Mouse (Mus musculus): ENCODE results near the gene Cdh4. TPM values are rescaled to one million over a fixed set of nuclear protein-coding genes. Genes with fewer than 3 reads are reported as not detected.

Gene Cdh4
- total and polyA plus RNA-seq, 2 experiments from 2014 or later = 58.9 to 84.0 TPM

DNA sequence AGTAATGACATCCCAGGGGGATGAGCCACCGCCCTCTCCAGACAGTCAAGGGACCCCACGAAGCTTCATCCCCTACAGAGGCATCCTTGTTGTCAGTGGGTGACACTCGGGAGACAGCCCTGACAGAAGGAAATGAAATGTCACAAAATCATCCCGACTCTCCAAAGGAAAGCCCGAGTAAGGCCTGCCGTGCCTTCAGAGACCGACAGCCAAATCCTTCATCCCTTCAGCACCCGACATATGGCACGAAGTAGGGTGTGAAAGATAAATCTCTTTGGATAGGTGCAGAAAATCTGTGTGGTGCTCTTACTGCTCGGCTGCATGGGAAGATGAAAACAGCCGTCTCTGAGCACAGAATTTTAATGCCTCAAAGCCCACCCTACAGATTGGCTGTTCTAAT lies 312.5 kb downstream of the Cdh4 start:
- H3K4me3 ChIP-seq (ENCODE audit: low read depth, low read length) = no peak overlapping the region
- DNase-seq (peak; percentile 55), ATAC-seq (peak; percentile 59)
- H3K36me3 ChIP-seq (ENCODE audit: insufficient read depth) = no peaks in the 10 kb centered on the region
- no peak for TF ChIP-seq CTCF (IDR thresholded peaks at IDR 0.05; ENCODE audit: low read depth)
- H3K4me2 ChIP-seq (ENCODE audit: low read depth) = no peak overlapping the region
- H3K27me3 ChIP-seq (ENCODE audit: insufficient read depth, low read length) = no peaks in the 10 kb centered on the region
- no peak overlapping the region for H3K27ac ChIP-seq (ENCODE audit: low read depth, low read length)
- H3K4me1 ChIP-seq (ENCODE audit: insufficient read depth) = peaks cover 7% of the 10 kb centered on the region; the same call in 1 of the 2 replicates
- whole genome bisulfite sequencing = 46% methylated on average over 11 of the region's 11 CpGs
- no peak overlapping the region for H3K9ac ChIP-seq
- H3K9me3 ChIP-seq (ENCODE audit: low read length) = no peaks in the 10 kb centered on the region

DNA sequence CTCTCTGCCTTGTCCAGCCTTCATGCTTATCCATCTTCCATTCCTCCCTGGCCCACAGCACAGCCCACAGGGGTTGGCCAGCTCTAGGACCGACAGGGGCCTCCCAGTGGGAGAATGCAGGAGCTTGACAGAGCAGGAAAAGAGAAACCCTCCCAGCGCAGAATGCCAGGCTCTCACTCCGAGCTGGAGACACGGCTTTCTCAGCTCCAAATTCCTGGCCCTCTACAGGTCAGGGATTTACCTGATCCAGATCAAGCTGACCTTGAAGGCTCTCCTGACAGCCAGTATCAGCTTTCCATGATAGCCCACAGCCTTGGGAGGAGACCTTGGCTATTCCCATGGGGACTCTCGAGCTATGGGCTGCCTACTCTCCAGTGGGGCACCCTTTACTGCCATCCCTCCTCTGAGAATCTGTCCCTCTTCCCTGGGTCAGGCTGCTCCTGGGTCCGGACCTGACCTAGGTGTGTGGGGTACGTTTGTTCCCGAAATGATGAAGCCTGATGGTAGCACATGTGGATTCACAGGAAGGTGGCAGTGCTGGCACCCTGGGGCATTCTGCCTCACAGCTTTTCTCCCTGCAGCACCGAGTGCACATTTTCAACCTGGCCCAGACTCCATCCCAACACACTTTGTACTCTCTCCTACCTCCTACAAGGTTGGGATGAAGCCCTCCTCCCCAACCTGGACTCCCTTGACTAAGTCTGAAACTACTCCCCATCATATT lies 319.6 kb downstream of the Cdh4 start:
- Histone ChIP-seq H3K4me3 (ENCODE audit: low read depth, low read length) (no peak overlapping the region), H3K4me1 (ENCODE audit: insufficient read depth) (peaks cover 10% of the 10 kb centered on the region; the same call in 1 of the 2 replicates), H3K36me3 (ENCODE audit: insufficient read depth) (no peaks in the 10 kb centered on the region), H3K9me3 (ENCODE audit: low read length) (no peaks in the 10 kb centered on the region), H3K27me3 (ENCODE audit: insufficient read depth, low read length) (no peaks in the 10 kb centered on the region), H3K4me2 (ENCODE audit: low read depth) (no peak overlapping the region), H3K27ac (ENCODE audit: low read depth, low read length) (no peak overlapping the region), H3K9ac (no peak overlapping the region)
- WGBS = 54% methylated on average over 9 of the region's 9 CpGs
- no peak for DNase-seq
- no peak for TF ChIP-seq CTCF (IDR thresholded peaks at IDR 0.05; ENCODE audit: low read depth)
- no peak for ATAC-seq

DNA sequence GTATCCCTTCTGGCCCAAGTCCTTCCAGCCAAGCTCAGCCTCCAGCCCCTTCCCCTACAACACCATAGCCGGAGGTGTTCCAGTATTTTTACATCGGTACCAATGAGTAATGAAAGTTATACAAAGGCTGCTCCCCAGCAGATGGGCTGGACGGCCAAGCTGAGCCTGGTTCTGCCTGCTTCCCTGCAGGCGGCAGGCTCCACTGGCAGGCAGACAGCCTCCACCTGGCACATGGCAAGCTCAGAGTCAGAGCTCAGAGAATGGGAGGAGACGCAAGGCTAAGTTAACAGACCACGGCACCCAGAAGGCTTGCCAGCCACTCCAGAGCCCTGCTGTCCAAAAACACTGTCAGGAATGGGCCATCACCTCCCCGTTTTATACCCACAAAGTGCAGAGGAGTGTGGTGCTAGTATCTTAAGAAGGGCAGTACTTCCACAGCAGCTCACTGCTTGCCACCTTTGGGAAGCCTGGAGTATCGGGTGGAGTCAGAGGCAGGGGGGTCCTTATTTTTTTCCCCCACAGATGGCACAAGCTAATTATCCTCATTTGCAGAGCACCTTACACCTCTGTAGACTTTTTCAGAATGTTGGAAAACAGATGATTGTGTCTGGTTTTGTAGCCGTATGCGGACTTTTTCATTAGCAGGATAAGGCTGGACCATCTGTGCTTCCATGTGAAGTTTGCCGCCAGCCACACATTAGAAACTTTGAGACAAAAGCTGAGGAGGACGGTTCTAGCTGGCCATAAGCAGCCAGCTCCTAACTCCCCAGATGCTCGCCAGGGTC lies 320.5 kb downstream of the Cdh4 start:
- no peaks in the 10 kb centered on the region for H3K9me3 ChIP-seq (ENCODE audit: low read length)
- no peaks in the 10 kb centered on the region for H3K27me3 ChIP-seq (ENCODE audit: insufficient read depth, low read length)
- peak; percentile 32; the same call in 1 of the 2 replicates for TF ChIP-seq CTCF (IDR thresholded peaks at IDR 0.05; ENCODE audit: low read depth)
- H3K9ac ChIP-seq = no peak overlapping the region
- peaks cover 15% of the 10 kb centered on the region; the same call in 1 of the 2 replicates for H3K4me1 ChIP-seq (ENCODE audit: insufficient read depth)
- DNase-seq (peak; percentile 72), ATAC-seq (peak; percentile 67)
- no peaks in the 10 kb centered on the region for H3K36me3 ChIP-seq (ENCODE audit: insufficient read depth)
- 0 out of 2 replicates have a peak overlapping the region, but pooled peaks have one; percentile 0 for H3K4me2 ChIP-seq (ENCODE audit: low read depth)
- 0 out of 2 replicates have a peak overlapping the region, but pooled peaks have one; percentile 40 for H3K27ac ChIP-seq (ENCODE audit: low read depth, low read length)
- H3K4me3 ChIP-seq (ENCODE audit: low read depth, low read length) = no peak overlapping the region
- 33% methylated on average over 13 of the region's 13 CpGs for WGBS

DNA sequence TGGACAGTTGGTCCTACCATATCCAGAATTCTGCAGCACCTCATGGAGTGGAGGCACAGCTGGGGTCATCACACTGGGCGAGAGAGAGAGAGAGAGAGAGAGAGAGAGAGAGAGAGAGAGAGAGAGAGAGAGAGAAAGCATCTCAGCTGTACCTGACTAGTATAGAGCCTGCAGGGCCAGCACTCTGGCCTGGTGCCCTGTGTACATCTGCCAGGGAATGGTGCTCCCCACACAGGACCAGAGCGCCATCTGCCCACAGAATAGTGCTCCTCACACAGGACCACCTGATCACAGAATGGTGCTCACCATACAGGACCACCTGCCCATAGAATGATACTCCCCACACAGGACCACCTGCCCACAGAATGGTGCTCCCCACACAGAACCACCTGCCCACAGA lies 322.2 kb downstream of the Cdh4 start:
- ATAC-seq (no peak), DNase-seq (no peak)
- H3K4me2 ChIP-seq (ENCODE audit: low read depth) = no peak overlapping the region
- H3K4me3 ChIP-seq (ENCODE audit: low read depth, low read length) = no peak overlapping the region
- H3K4me1 ChIP-seq (ENCODE audit: insufficient read depth) = peaks cover 20% of the 10 kb centered on the region; the same call in 1 of the 2 replicates
- TF ChIP-seq CTCF (IDR thresholded peaks at IDR 0.05; ENCODE audit: low read depth) = no peak
- no peaks in the 10 kb centered on the region for H3K27me3 ChIP-seq (ENCODE audit: insufficient read depth, low read length)
- WGBS = 88% methylated on average over 2 of the region's 2 CpGs
- no peaks in the 10 kb centered on the region for H3K36me3 ChIP-seq (ENCODE audit: insufficient read depth)
- no peaks in the 10 kb centered on the region for H3K9me3 ChIP-seq (ENCODE audit: low read length)
- H3K9ac ChIP-seq = no peak overlapping the region
- no peak overlapping the region for H3K27ac ChIP-seq (ENCODE audit: low read depth, low read length)

DNA sequence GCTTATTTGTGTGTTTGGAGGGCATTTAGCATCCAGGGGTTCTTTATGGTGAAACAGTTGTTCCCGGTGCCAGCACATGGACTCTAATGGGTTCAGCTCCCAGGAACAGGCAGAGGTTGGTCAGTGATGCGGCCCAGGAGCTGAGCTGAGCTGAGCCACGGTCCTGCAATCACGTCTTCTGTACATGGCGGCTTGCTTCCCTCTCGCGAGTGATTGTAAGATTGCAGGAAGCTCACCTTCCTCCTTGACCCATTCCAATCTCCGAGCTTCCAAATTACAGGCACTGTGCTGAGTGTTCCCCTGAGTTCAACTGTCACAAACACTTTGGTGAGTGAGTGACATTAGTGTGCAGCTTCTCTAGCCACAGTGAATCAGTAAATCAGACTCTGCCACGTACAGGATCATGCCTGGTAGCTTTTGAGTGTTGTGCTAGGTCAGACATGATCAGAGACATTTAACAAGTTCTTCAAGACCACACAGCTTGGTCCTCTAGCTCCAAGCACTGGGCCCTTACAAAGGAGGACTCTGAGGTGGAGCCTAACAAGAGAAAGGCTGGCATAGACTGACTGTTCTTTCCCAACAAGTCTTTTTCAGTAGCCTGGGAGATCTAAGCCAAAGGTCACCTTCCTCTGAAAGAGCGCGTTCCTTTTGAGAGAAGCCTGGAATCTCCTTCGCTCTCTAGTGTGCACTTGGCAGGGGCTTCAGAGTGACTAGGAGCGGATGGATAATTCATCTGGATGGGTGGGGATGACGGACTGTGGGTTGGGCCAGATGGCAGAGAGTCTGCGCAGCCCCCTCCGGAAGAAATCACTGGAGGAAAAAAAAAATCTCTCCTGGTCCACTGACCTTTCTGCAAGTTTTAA lies 324.7 kb downstream of the Cdh4 start:
- no peaks in the 10 kb centered on the region for H3K36me3 ChIP-seq (ENCODE audit: insufficient read depth)
- TF ChIP-seq CTCF (IDR thresholded peaks at IDR 0.05; ENCODE audit: low read depth) = peak; percentile 35
- DNase-seq (no peak), ATAC-seq (peak; percentile 34)
- 24% methylated on average over 16 of the region's 16 CpGs for WGBS
- H3K4me3 ChIP-seq (ENCODE audit: low read depth, low read length) = no peak overlapping the region
- no peak overlapping the region for H3K4me2 ChIP-seq (ENCODE audit: low read depth)
- no peaks in the 10 kb centered on the region for H3K9me3 ChIP-seq (ENCODE audit: low read length)
- H3K27me3 ChIP-seq (ENCODE audit: insufficient read depth, low read length) = no peaks in the 10 kb centered on the region
- H3K9ac ChIP-seq = no peak overlapping the region
- peaks cover 21% of the 10 kb centered on the region; the same call in 1 of the 2 replicates for H3K4me1 ChIP-seq (ENCODE audit: insufficient read depth)
- no peak overlapping the region for H3K27ac ChIP-seq (ENCODE audit: low read depth, low read length)

DNA sequence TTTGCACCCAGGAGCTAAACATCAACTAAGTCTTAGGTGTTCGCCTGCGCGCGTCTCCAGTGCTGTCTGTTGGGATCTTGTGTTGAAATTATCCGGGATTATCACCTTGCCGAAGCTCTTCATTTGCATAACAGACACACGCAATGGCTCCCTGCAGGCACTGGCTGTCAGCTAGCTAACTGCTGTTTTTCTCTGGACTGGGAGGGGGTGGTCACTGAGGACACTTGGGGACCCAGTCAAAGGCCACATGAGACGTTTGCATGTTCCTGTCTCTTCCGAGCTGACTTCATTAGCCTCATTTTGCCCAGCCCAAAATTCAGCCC lies 325.3 kb downstream of the Cdh4 start:
- 12% methylated on average over 9 of the region's 9 CpGs for WGBS
- TF ChIP-seq CTCF (IDR thresholded peaks at IDR 0.05; ENCODE audit: low read depth) = no peak
- Histone ChIP-seq H3K27ac (ENCODE audit: low read depth, low read length) (no peak overlapping the region), H3K27me3 (ENCODE audit: insufficient read depth, low read length) (no peaks in the 10 kb centered on the region), H3K4me3 (ENCODE audit: low read depth, low read length) (no peak overlapping the region), H3K9ac (no peak overlapping the region), H3K9me3 (ENCODE audit: low read length) (no peaks in the 10 kb centered on the region), H3K36me3 (ENCODE audit: insufficient read depth) (no peaks in the 10 kb centered on the region), H3K4me2 (ENCODE audit: low read depth) (no peak overlapping the region), H3K4me1 (ENCODE audit: insufficient read depth) (peaks cover 15% of the 10 kb centered on the region; the same call in 1 of the 2 replicates)
- DNase-seq = no peak
- no peak for ATAC-seq

All from forebrain, postnatal 0 days (tissue).